Mouse (Mus musculus) limb, embryonic 10.5 days (tissue): ENCODE measurements at regions not wholly inside any gene's neighbourhood (a gene's known extent, or its start where the extent isn't known, plus 50 kb on each side); places are given as distances from the start of the nearest gene placed in this dataset.

ENCODE experiments used
- DNase-seq: peaks from one replicate; pipeline ENCODE4 v3.0.0-alpha.2; 2017; ENCODE audit warnings: low spot score
- H3K27ac ChIP-seq: fragments of 300-500 bp; sonication (generic); 2 replicates; pipeline ENCODE4 v1.5.1; 2016; ENCODE audit warnings: mild to moderate bottlenecking
- H3K27me3 ChIP-seq: fragments of 300-500 bp; sonication (generic); 2 replicates; pipeline ENCODE4 v1.6.1; 2016; ENCODE audit warnings: low read depth, mild to moderate bottlenecking; ENCODE audit not compliant: poor library complexity, severe bottlenecking
- H3K36me3 ChIP-seq: fragments of 300-500 bp; sonication (generic); 2 replicates; pipeline ENCODE4 v1.6.1; 2016; ENCODE audit warnings: mild to moderate bottlenecking, moderate library complexity
- H3K4me1 ChIP-seq: fragments of 300-500 bp; sonication (generic); 2 replicates; pipeline ENCODE4 v1.6.1; 2016
- H3K4me3 ChIP-seq: fragments of 300-500 bp; sonication (generic); 2 replicates; pipeline ENCODE4 v1.5.1; 2016; ENCODE audit warnings: mild to moderate bottlenecking, moderate library complexity
- H3K9me3 ChIP-seq: fragments of 300-500 bp; sonication (generic); replicated peaks from 2 replicates; pipeline ENCODE4 v1.6.1; 2016; ENCODE audit warnings: mild to moderate bottlenecking
- WGBS: fragments of 180-500 bp; shearing (Covaris S2); methylation state at CpG from one replicate; pipeline ENCODE4 v1.1.7; 2016; 5-methylcytosine and 5-hydroxymethylcytosine counted together

GRCm38 (mm10) chr3:50761766-50762165, 318.4 kb upstream of the Slc7a11 start:
- Histone ChIP-seq H3K27me3 (no peaks in the 10 kb centered on the region), H3K27ac (no peak overlapping the region), H3K4me3 (no peak overlapping the region), H3K9me3 (no peaks in the 10 kb centered on the region), H3K36me3 (no peaks in the 10 kb centered on the region), H3K4me1 (no peaks in the 10 kb centered on the region)
- 0% methylated on average over 1 of the region's 1 CpGs for WGBS
- DNase-seq, result no peak

GRCm38 (mm10) chr3:50758106-50758505, 314.7 kb upstream of the Slc7a11 start:
- no peak for DNase-seq
- 90% methylated on average over 1 of the region's 1 CpGs for WGBS
- H3K9me3 ChIP-seq, result no peaks in the 10 kb centered on the region
- H3K27ac ChIP-seq, result no peak overlapping the region
- H3K4me1 ChIP-seq, result no peaks in the 10 kb centered on the region
- no peaks in the 10 kb centered on the region for H3K36me3 ChIP-seq
- H3K4me3 ChIP-seq, result no peak overlapping the region
- no peaks in the 10 kb centered on the region for H3K27me3 ChIP-seq

GRCm38 (mm10) chr3:50737173-50737572, 293.8 kb upstream of the Slc7a11 start:
- WGBS, result 91% methylated on average over 1 of the region's 1 CpGs
- no peaks in the 10 kb centered on the region for H3K27me3 ChIP-seq
- H3K27ac ChIP-seq, result no peak overlapping the region
- no peak for DNase-seq
- H3K36me3 ChIP-seq, result no peaks in the 10 kb centered on the region
- no peaks in the 10 kb centered on the region for H3K4me1 ChIP-seq
- no peaks in the 10 kb centered on the region for H3K9me3 ChIP-seq
- H3K4me3 ChIP-seq, result no peak overlapping the region

- H3K9me3 ChIP-seq, result no peaks in the 10 kb centered on the region
- H3K27ac ChIP-seq, result no peak overlapping the region
- DNase-seq, result no peak
- H3K4me1 ChIP-seq, result no peaks in the 10 kb centered on the region
- no peak overlapping the region for H3K4me3 ChIP-seq
- WGBS, result 92% methylated on average over 5 of the region's 5 CpGs
- H3K36me3 ChIP-seq, result no peaks in the 10 kb centered on the region
- H3K27me3 ChIP-seq, result no peaks in the 10 kb centered on the region
These were observed 275.6 kb upstream of the Slc7a11 start for GRCm38 (mm10) chr3:50719035-50719434.

- H3K36me3 ChIP-seq, result no peaks in the 10 kb centered on the region
- no peak overlapping the region for H3K4me3 ChIP-seq
- H3K27me3 ChIP-seq, result no peaks in the 10 kb centered on the region
- H3K4me1 ChIP-seq, result no peaks in the 10 kb centered on the region
- DNase-seq, result no peak
- WGBS, result 91% methylated on average over 6 of the region's 6 CpGs
- no peaks in the 10 kb centered on the region for H3K9me3 ChIP-seq
- no peak overlapping the region for H3K27ac ChIP-seq
These were observed 270.0 kb upstream of the Slc7a11 start for GRCm38 (mm10) chr3:50713463-50713862.

- H3K4me3 ChIP-seq, result no peak overlapping the region
- DNase-seq, result no peak
- H3K27me3 ChIP-seq, result no peaks in the 10 kb centered on the region
- no peaks in the 10 kb centered on the region for H3K9me3 ChIP-seq
- H3K27ac ChIP-seq, result no peak overlapping the region
- no peaks in the 10 kb centered on the region for H3K36me3 ChIP-seq
- WGBS, result 38% methylated on average over 12 of the region's 12 CpGs
- no peaks in the 10 kb centered on the region for H3K4me1 ChIP-seq
These were observed 266.1 kb upstream of the Slc7a11 start for GRCm38 (mm10) chr3:50709415-50709989.

GRCm38 (mm10) chr3:50706707-50707106, 263.3 kb upstream of the Slc7a11 start:
- 59% methylated on average over 2 of the region's 2 CpGs for WGBS

GRCm38 (mm10) chr3:50694904-50695680, 251.7 kb upstream of the Slc7a11 start:
- no peaks in the 10 kb centered on the region for H3K36me3 ChIP-seq
- H3K27ac ChIP-seq, result no peak overlapping the region
- no peak for DNase-seq
- H3K27me3 ChIP-seq, result no peaks in the 10 kb centered on the region
- no peak overlapping the region for H3K4me3 ChIP-seq
- 89% methylated on average over 15 of the region's 15 CpGs for WGBS
- H3K9me3 ChIP-seq, result no peaks in the 10 kb centered on the region
- H3K4me1 ChIP-seq, result 0 out of 2 replicates have a peak, but pooled peaks cover 3% of the 10 kb centered on the region

More at GRCm38 (mm10) chr3:50706707-50707106, 263.3 kb upstream of the Slc7a11 start:
- Histone ChIP-seq H3K27me3 (no peaks in the 10 kb centered on the region), H3K27ac (no peak overlapping the region), H3K9me3 (no peaks in the 10 kb centered on the region; the same call in 1 of the 2 replicates), H3K36me3 (no peaks in the 10 kb centered on the region), H3K4me1 (no peaks in the 10 kb centered on the region), H3K4me3 (no peak overlapping the region)
- no peak for DNase-seq

- DNase-seq, result no peak
- Histone ChIP-seq H3K27ac (no peak overlapping the region), H3K4me3 (no peak overlapping the region), H3K36me3 (no peaks in the 10 kb centered on the region), H3K4me1 (0 out of 2 replicates have a peak, but pooled peaks cover 3% of the 10 kb centered on the region), H3K9me3 (no peaks in the 10 kb centered on the region), H3K27me3 (no peaks in the 10 kb centered on the region)
- WGBS, result 62% methylated on average over 8 of the region's 8 CpGs
These were observed 251.1 kb upstream of the Slc7a11 start for GRCm38 (mm10) chr3:50694497-50694896.

- no peaks in the 10 kb centered on the region for H3K27me3 ChIP-seq
- no peak overlapping the region for H3K4me3 ChIP-seq
- DNase-seq, result no peak
- H3K27ac ChIP-seq, result no peak overlapping the region
- 98% methylated on average over 1 of the region's 1 CpGs for WGBS
- H3K9me3 ChIP-seq, result no peaks in the 10 kb centered on the region
- no peaks in the 10 kb centered on the region for H3K36me3 ChIP-seq
- 0 out of 2 replicates have a peak, but pooled peaks cover 3% of the 10 kb centered on the region for H3K4me1 ChIP-seq
These were observed 248.9 kb upstream of the Slc7a11 start for GRCm38 (mm10) chr3:50692306-50692705.

GRCm38 (mm10) chr3:50690750-50691149, 247.3 kb upstream of the Slc7a11 start:
- H3K27me3 ChIP-seq, result no peaks in the 10 kb centered on the region
- H3K4me1 ChIP-seq, result 0 out of 2 replicates have a peak, but pooled peaks cover 3% of the 10 kb centered on the region
- no peaks in the 10 kb centered on the region for H3K9me3 ChIP-seq
- WGBS, result 90% methylated on average over 5 of the region's 5 CpGs
- no peak overlapping the region for H3K4me3 ChIP-seq
- DNase-seq, result no peak
- H3K27ac ChIP-seq, result no peak overlapping the region
- no peaks in the 10 kb centered on the region for H3K36me3 ChIP-seq

GRCm38 (mm10) chr3:50689375-50689774, 246.0 kb upstream of the Slc7a11 start:
- WGBS, result 85% methylated on average over 5 of the region's 5 CpGs
- H3K36me3 ChIP-seq, result no peaks in the 10 kb centered on the region
- DNase-seq, result no peak

GRCm38 (mm10) chr3:50687755-50688154, 244.3 kb upstream of the Slc7a11 start:
- H3K27me3 ChIP-seq, result no peaks in the 10 kb centered on the region
- WGBS, result 72% methylated on average over 3 of the region's 3 CpGs
- H3K27ac ChIP-seq, result no peak overlapping the region
- no peaks in the 10 kb centered on the region for H3K4me1 ChIP-seq
- DNase-seq, result peak; percentile 12
- H3K36me3 ChIP-seq, result no peaks in the 10 kb centered on the region
- H3K9me3 ChIP-seq, result no peaks in the 10 kb centered on the region
- no peak overlapping the region for H3K4me3 ChIP-seq

More at GRCm38 (mm10) chr3:50689375-50689774, 246.0 kb upstream of the Slc7a11 start:
- H3K9me3 ChIP-seq, result no peaks in the 10 kb centered on the region
- no peaks in the 10 kb centered on the region for H3K27me3 ChIP-seq
- H3K27ac ChIP-seq, result no peak overlapping the region
- no peak overlapping the region for H3K4me3 ChIP-seq
- H3K4me1 ChIP-seq, result 0 out of 2 replicates have a peak, but pooled peaks cover 1% of the 10 kb centered on the region
